22 mouse cellular contexts compared by ENCODE assay signal in genomic region chr12:77575046-77575445, GRCm38 (mm10).
DNase-seq lines count a peak whose midpoint lies in the region; ATAC-seq lines count a peak whose summit lies in the region.
"Had no signal": no experiment of that assay in that cellular context is flagged by ENCODE, and none has a peak within 500 bp of the region (broad histone marks: within the 10 kb centered on the region; RNA-seq: fewer than 3 reads in every experiment).

No protein-coding gene starts in this region.

- H3K9ac ChIP-seq in heart, embryonic 11.5 days (ENCODE audit: low read depth, low read length) = no peak overlapping the region
- H3K9ac ChIP-seq in forebrain, embryonic 15.5 days (replicated peaks) = no peak overlapping the region
- H3K9ac ChIP-seq: embryonic facial prominence, embryonic 12.5 days; liver, embryonic 12.5 days; lung, embryonic 15.5 days had no signal

- H3K4me1 ChIP-seq in heart, embryonic 11.5 days (ENCODE audit: control insufficient read depth, insufficient read depth, low read length) = no peaks in the 10 kb centered on the region
- H3K4me1 ChIP-seq in forebrain, embryonic 15.5 days = no peaks in the 10 kb centered on the region
- H3K4me1 ChIP-seq: embryonic facial prominence, embryonic 12.5 days; heart, embryonic 10.5 days; liver, embryonic 12.5 days; lung, embryonic 15.5 days; midbrain, embryonic 10.5 days had no signal

- no peaks in the 10 kb centered on the region for H3K9me3 ChIP-seq in heart, embryonic 11.5 days (replicated peaks; ENCODE audit: control insufficient read depth, low read length)
- H3K9me3 ChIP-seq in forebrain, embryonic 15.5 days = no peaks in the 10 kb centered on the region
- H3K9me3 ChIP-seq: embryonic facial prominence, embryonic 12.5 days; heart, embryonic 10.5 days; liver, embryonic 12.5 days; lung, embryonic 15.5 days; midbrain, embryonic 10.5 days had no signal

- no peak for ATAC-seq in heart, embryonic 11.5 days (replicated peaks; ENCODE audit: insufficient number of reproducible peaks, low FRiP score, low TSS enrichment)
- no peak for ATAC-seq in forebrain, embryonic 15.5 days (replicated peaks)
- ATAC-seq: forebrain, embryonic 14.5 days; hindbrain, embryonic 16.5 days; intestine, embryonic 16.5 days; liver, embryonic 12.5 days had no signal

- H3K27me3 ChIP-seq in heart, embryonic 11.5 days (ENCODE audit: control insufficient read depth, insufficient read depth, low read length) = no peaks in the 10 kb centered on the region
- H3K27me3 ChIP-seq in forebrain, embryonic 15.5 days = no peaks in the 10 kb centered on the region
- H3K27me3 ChIP-seq: embryonic facial prominence, embryonic 12.5 days; liver, embryonic 12.5 days; lung, embryonic 15.5 days had no signal

- no peak overlapping the region for H3K27ac ChIP-seq in heart, embryonic 11.5 days (ENCODE audit: low read depth, low read length)
- no peak overlapping the region for H3K27ac ChIP-seq in forebrain, embryonic 15.5 days (replicated peaks)
- H3K27ac ChIP-seq: embryonic facial prominence, embryonic 12.5 days; heart, embryonic 10.5 days; liver, embryonic 12.5 days; lung, embryonic 15.5 days; macrophage; midbrain, embryonic 10.5 days had no signal

- H3K4me3 ChIP-seq in heart, embryonic 11.5 days (ENCODE audit: low read depth, low read length) = no peak overlapping the region
- H3K4me3 ChIP-seq in forebrain, embryonic 15.5 days = no peak overlapping the region
- H3K4me3 ChIP-seq: embryonic facial prominence, embryonic 12.5 days; heart, embryonic 10.5 days; liver, embryonic 12.5 days; lung, embryonic 15.5 days; midbrain, embryonic 10.5 days had no signal

- DNase-seq in cerebellum, adult 9-11 months = peak; percentile 0
- no peak for DNase-seq in cerebellum, postnatal 14 days
- peak; percentile 52 for DNase-seq in heart, postnatal 4 days
- DNase-seq in ovary, postnatal 36 days (ENCODE audit: low spot score) = peak; percentile 12
- no peak for DNase-seq in ovary, postnatal 10 days (ENCODE audit: low spot score)
- DNase-seq in thymus, postnatal 14 days = no peak
- DNase-seq: adrenal gland, adult 2 months; gastrocnemius, postnatal 25 days; heart, postnatal 36 days; right cerebral cortex, adult 18-20 months; thymus, postnatal 4 days had no signal

- H3K4me2 ChIP-seq in heart, embryonic 11.5 days = no peak overlapping the region
- H3K4me2 ChIP-seq in forebrain, embryonic 15.5 days (replicated peaks) = no peak overlapping the region
- H3K4me2 ChIP-seq: embryonic facial prominence, embryonic 12.5 days; liver, embryonic 12.5 days; lung, embryonic 15.5 days had no signal

- no peaks in the 10 kb centered on the region for H3K36me3 ChIP-seq in heart, embryonic 11.5 days (ENCODE audit: control insufficient read depth, insufficient read depth, low read length)
- no peaks in the 10 kb centered on the region for H3K36me3 ChIP-seq in forebrain, embryonic 15.5 days
- H3K36me3 ChIP-seq: embryonic facial prominence, embryonic 12.5 days; heart, embryonic 10.5 days; liver, embryonic 12.5 days; lung, embryonic 15.5 days; midbrain, embryonic 10.5 days had no signal

- 46% methylated on average over 3 of the region's 3 CpGs for WGBS in heart, embryonic 11.5 days (ENCODE audit: insufficient replicate concordance)
- 73% methylated on average over 3 of the region's 3 CpGs for WGBS in forebrain, embryonic 15.5 days

Comparison
In these comparisons a context has a peak if more than half of its experiments do, and no peak if none do; other contexts are left out.
1. DNase-seq: peak in cerebellum, adult 9-11 months (single experiment), heart, postnatal 4 days (single experiment) and ovary, postnatal 36 days (single experiment); none in cerebellum, postnatal 14 days (0 of 2), ovary, postnatal 10 days (single experiment) and thymus, postnatal 14 days (single experiment).